Mouse (Mus musculus): ENCODE results near the gene Trib2.

DNA sequence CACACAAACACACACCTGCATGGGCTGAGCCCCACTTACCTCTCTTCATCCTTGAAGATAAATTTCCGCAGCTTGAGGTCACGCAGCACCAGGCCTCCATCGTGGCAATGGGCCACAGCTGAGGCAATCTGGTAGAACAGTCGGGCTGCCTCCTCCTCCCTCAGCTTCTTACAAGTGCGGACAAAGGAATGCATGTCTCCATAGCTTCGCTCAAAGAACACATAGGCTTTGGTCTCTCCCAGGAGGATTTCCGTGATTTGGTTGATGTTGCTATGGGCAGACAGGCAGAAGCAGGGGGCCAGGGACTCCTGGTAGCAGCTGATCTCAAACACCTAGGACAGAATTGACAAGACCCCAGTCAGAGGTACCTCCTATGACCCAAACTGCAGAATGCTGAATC is 7.1 kb downstream of the Trib2 start:
- TF ChIP-seq CTCF (IDR thresholded peaks at IDR 0.05; ENCODE audit: control insufficient read depth, insufficient read depth, low read length) = no peak
- TF ChIP-seq POLR2A (IDR thresholded peaks at IDR 0.05; ENCODE audit: borderline replicate concordance, control insufficient read depth, low read depth, low read length) = no peak
